Mouse (Mus musculus): ENCODE measurements around the gene Dock10. TPM values are rescaled to one million over a fixed set of nuclear protein-coding genes. Genes with fewer than 3 reads are reported as not detected.
"Not testable (repeated sequence)": the region's sequence is repeated elsewhere in the genome, so short reads cannot be mapped to it uniquely, and the experiment has no call there.

Dock10 gene
- polyA plus RNA-seq, 1 experiment from 2014 or later = 6.0 TPM

DNA sequence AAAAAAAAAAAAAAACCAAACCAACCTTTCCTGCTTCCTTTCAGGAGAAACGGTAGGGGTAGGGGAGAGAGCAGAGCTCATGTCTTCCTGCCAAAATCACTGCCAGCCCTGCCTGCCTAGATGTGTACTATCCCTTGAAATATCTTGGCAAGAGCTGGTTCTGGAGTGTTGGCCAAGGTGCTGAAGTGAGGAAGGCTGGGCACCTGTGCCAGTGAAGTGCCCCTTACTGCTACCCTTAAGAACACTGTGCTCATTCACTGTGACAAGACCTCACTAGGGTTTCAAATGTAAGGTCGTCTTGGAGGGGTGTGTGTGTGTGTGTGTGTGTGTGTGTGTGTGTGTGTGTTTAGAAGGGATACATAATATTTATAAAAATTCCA lies 2.3 kb downstream of the Dock10 start:
- Histone ChIP-seq H3K27ac (no peak overlapping the region), H3K36me3 (no peaks in the 10 kb centered on the region), H3K4me2 (no peak overlapping the region), H3K9me3 (no peaks in the 10 kb centered on the region), H3K9ac (no peak overlapping the region), H3K27me3 (peaks cover 5% of the 10 kb centered on the region; the same call in 1 of the 2 replicates), H3K4me3 (no peak overlapping the region), H3K4me1 (peaks cover 19% of the 10 kb centered on the region)
- WGBS = 31% methylated on average over 2 of the region's 2 CpGs
- ATAC-seq (ENCODE audit: insufficient number of reproducible peaks, low FRiP score, low TSS enrichment, low read depth) = no peak

DNA sequence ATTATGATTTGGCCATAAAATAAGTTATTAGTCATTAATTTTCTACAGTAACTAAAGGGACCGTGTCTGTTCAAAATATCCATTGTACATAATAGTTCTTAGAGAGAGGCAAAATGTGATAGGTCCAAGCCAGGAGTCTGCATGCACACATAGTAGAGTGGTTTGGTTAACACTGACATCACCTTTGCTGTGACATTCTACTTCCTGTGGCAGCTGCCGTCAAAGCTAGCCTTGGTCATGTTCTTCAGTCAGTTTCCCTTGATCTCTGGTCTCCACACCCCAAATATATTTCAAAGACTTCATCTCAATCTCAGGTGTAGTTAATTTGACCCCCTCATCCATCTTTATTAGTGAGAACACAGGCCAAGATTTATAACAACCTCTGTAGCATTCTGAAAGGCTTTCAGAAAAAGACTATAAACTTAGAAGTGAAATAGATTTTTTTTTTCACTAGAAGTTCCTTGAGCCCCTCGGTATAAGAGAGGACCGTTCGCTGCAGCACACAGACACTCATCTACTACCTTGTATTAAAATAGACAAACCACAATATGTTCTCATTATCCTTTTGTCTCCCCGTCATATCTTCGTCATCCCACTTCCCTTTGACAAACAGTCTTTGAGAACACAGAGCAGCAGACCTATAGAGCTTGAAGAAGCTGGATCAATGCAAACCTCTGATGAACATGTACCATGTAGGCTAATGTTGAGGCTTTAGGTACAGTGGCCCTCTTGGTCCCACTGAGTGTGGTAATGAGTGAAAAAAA lies 2.8 kb downstream of the Dock10 start:
- 66% methylated on average over 7 of the region's 7 CpGs for WGBS
- H3K36me3 ChIP-seq = no peaks in the 10 kb centered on the region

DNA sequence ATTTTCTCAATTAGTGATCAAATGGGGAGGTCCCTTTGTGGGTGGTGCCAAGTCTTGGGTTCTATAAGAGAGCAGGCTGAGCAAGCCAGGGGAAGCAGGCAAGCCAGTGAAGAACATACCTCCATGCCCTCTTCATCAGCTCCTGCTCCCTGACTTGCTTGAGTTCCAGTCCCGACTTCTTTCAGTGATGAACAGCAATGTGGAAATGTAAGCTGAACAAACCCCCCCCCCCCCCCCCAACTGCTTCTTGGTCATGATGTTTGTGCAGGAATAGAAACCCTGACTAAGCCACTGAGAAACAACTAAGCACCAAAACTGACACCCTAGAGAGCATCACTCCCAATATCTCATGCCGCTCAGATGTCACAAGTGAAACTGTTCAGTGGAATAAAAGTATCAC lies 9.2 kb downstream of the Dock10 start:
- not testable (repeated sequence) for H3K4me1 ChIP-seq; H3K27ac ChIP-seq; H3K36me3 ChIP-seq; H3K9ac ChIP-seq; H3K4me2 ChIP-seq; H3K4me3 ChIP-seq; H3K27me3 ChIP-seq; H3K9me3 ChIP-seq; ATAC-seq (ENCODE audit: insufficient number of reproducible peaks, low FRiP score, low TSS enrichment, low read depth)
- 86% methylated on average over 2 of the region's 2 CpGs for WGBS

More for the DNA sequence above, 2.8 kb downstream of the Dock10 start:
- Histone ChIP-seq H3K9ac (no peak overlapping the region), H3K4me1 (peaks cover 19% of the 10 kb centered on the region), H3K27me3 (peaks cover 5% of the 10 kb centered on the region; the same call in 1 of the 2 replicates), H3K4me2 (no peak overlapping the region), H3K27ac (no peak overlapping the region), H3K9me3 (no peaks in the 10 kb centered on the region), H3K4me3 (no peak overlapping the region)
- ATAC-seq (ENCODE audit: insufficient number of reproducible peaks, low FRiP score, low TSS enrichment, low read depth) = no peak

DNA sequence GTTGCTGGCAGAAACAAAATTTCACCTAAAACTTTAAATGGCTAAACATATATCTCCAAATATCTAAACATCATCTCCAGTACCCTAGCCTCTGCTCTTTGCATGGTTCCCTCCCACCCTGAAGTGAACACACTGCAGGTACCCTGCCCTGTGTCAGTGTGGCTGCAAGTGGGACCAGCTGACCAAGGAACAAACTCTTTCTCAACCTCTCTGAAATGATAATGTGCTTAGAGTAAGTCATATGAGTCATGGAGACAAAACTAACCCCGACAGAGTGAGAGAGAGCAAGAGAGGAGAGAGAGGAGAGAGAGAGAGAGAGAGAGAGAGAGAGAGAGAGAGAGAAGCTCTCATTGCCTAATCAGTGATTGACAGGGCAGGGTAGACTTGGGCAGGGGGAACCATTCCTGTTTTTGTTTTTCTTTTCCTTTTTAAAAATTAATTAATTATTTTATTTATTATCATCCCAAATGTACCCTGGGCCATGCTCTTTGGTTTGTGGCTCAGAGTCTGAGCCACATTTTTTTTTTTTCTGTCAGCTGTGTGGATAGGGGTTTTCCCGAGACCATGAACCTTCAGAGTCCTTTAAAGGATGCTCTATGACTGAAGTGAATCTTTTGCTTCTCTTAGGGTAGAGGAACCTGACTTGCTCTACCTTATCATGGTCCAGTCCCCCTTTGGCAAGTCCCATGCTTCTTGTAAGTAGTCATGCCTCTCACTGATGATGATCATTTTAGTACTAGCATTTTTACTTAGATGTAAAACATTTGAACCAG lies 11.4 kb downstream of the Dock10 start:
- no peaks in the 10 kb centered on the region for H3K36me3 ChIP-seq
- ATAC-seq (ENCODE audit: insufficient number of reproducible peaks, low FRiP score, low TSS enrichment, low read depth) = no peak

DNA sequence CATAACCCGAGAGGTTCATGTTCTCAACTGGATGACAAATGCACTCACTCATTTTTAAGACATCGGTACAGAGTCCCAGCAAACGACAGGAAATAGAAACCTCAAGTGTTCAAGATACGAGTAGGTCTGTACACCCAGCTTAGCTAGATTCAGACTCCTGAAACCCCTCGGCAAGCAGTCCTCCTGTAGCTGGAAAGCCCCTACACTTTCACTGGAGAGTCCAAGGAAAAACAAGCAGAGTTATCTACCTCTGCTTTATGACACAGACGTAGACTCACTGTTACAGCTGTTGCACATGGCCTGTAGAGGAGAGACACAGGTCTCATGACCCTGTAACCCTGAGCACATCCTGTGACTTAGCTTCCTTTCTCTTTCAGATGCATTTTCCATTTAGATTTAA lies 12.1 kb downstream of the Dock10 start:
- WGBS = 76% methylated on average over 6 of the region's 6 CpGs
- ATAC-seq (ENCODE audit: insufficient number of reproducible peaks, low FRiP score, low TSS enrichment, low read depth) = no peak
- H3K4me3 ChIP-seq = no peak overlapping the region
- no peaks in the 10 kb centered on the region for H3K36me3 ChIP-seq
- no peaks in the 10 kb centered on the region for H3K27me3 ChIP-seq
- H3K9ac ChIP-seq = no peak overlapping the region
- H3K9me3 ChIP-seq = no peaks in the 10 kb centered on the region
- H3K27ac ChIP-seq = no peak overlapping the region
- no peaks in the 10 kb centered on the region for H3K4me1 ChIP-seq
- no peak overlapping the region for H3K4me2 ChIP-seq

More for the DNA sequence above, 11.4 kb downstream of the Dock10 start:
- Histone ChIP-seq H3K9ac (no peak overlapping the region), H3K27ac (no peak overlapping the region), H3K4me2 (no peak overlapping the region), H3K4me1 (no peaks in the 10 kb centered on the region), H3K9me3 (no peaks in the 10 kb centered on the region), H3K27me3 (no peaks in the 10 kb centered on the region), H3K4me3 (no peak overlapping the region)
- 74% methylated on average over 2 of the region's 2 CpGs for WGBS

DNA sequence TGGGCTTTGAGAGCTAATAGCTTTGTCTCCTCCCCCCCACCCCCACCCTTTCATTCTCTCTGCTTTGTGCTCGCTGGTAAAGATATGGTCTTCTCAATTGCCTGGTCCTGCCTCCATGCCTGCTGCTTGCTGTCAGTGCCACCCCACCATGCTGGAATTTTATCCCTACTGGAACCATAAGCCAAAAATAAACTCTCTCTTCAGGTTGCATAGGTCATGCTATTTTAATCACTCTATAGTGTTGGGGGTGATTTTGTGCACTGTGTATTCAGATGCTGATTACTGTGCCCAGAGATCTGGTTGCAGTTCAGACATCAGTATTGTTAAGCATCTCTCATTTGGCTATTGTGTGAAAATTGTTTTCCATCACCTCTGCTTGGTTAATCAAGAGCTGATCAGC lies 18.9 kb downstream of the Dock10 start:
- ATAC-seq (ENCODE audit: insufficient number of reproducible peaks, low FRiP score, low TSS enrichment, low read depth) = no peak

DNA sequence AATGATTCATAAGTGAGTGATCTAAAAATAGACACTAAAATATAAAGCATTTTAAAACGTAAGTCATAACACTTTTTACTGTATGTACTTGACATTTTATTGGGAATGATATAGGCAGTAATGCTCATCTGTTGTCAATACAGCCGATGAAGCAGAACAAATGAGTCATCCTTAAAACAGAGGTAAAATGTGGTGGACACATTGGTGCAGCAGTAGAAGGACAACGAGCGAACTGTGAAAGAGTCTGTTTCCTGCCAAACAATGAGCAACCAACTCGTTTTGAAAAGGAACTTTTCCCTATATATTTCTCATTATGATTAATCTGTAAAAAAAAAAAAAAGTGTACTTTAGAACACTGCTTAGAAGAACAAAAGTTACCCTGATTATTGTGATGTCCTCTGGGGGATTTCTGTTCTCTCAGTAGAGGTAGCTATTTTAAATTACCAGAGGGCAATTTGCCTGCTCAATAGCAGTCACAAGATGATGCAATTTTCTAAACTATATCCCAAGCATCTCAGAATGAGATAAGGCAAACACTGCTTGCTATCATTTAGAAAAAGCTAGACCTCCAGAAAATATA lies 20.4 kb downstream of the Dock10 start:
- Histone ChIP-seq H3K27me3 (no peaks in the 10 kb centered on the region), H3K36me3 (no peaks in the 10 kb centered on the region), H3K4me3 (no peak overlapping the region), H3K9me3 (no peaks in the 10 kb centered on the region), H3K9ac (no peak overlapping the region), H3K4me1 (no peaks in the 10 kb centered on the region), H3K27ac (no peak overlapping the region), H3K4me2 (no peak overlapping the region)
- 49% methylated on average over 5 of the region's 5 CpGs for WGBS
- no peak for ATAC-seq (ENCODE audit: insufficient number of reproducible peaks, low FRiP score, low TSS enrichment, low read depth)

More for the DNA sequence above, 18.9 kb downstream of the Dock10 start:
- no peaks in the 10 kb centered on the region for H3K9me3 ChIP-seq
- H3K4me2 ChIP-seq = no peak overlapping the region
- WGBS = 17% methylated on average over 1 of the region's 1 CpGs
- no peaks in the 10 kb centered on the region for H3K36me3 ChIP-seq
- H3K9ac ChIP-seq = no peak overlapping the region
- no peak overlapping the region for H3K4me3 ChIP-seq
- H3K4me1 ChIP-seq = no peaks in the 10 kb centered on the region
- H3K27ac ChIP-seq = no peak overlapping the region
- no peaks in the 10 kb centered on the region for H3K27me3 ChIP-seq

DNA sequence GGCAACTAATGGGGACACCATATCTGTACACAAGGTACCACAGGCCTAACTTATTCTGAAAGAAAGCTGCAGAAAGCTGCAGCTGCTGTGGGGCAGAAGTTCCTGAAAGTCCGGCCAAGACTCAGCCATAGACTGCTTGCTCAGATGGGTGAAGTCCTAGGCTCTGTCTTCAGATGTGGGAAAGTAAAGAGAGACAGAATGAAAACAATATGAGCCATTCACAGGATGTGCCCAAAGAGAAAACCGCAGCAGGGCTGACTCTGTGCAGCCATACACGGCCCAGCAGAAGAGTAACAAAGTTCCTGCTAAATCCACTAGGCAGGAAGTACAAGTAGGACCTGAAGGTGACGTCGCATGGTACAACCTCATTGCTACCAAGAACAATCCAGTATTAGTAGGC lies 27.7 kb downstream of the Dock10 start:
- 63% methylated on average over 5 of the region's 5 CpGs for WGBS
- no peak overlapping the region for H3K9ac ChIP-seq
- no peaks in the 10 kb centered on the region for H3K36me3 ChIP-seq
- H3K4me1 ChIP-seq = no peaks in the 10 kb centered on the region
- H3K27me3 ChIP-seq = no peaks in the 10 kb centered on the region
- H3K4me3 ChIP-seq = no peak overlapping the region
- no peak overlapping the region for H3K4me2 ChIP-seq
- no peak overlapping the region; the same call in 1 of the 2 replicates for H3K27ac ChIP-seq
- H3K9me3 ChIP-seq = no peaks in the 10 kb centered on the region
- no peak for ATAC-seq (ENCODE audit: insufficient number of reproducible peaks, low FRiP score, low TSS enrichment, low read depth)

DNA sequence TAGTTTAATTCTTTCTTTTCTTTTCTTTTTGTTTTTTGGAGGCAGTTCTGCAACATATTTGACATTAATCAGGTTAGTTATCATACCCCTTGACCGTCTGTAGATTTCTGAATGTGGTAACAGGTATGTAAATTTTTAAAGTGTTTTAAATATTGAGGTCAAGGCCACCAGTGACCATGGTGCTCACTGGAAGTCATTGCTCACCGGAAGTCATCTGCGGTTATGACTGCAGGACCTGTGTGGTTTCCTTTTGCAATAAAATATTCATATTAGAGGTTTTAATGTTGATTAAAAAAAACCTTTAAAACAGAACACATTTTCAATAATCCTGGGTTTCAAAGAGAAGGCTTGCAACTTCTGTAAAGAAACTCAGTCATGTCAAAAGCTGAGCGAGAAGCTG lies 28.2 kb downstream of the Dock10 start:
- Histone ChIP-seq H3K9me3 (no peaks in the 10 kb centered on the region), H3K4me2 (no peak overlapping the region), H3K36me3 (no peaks in the 10 kb centered on the region), H3K9ac (no peak overlapping the region), H3K27ac (no peak overlapping the region), H3K27me3 (no peaks in the 10 kb centered on the region), H3K4me1 (no peaks in the 10 kb centered on the region), H3K4me3 (no peak overlapping the region)
- 75% methylated on average over 4 of the region's 4 CpGs for WGBS
- ATAC-seq (ENCODE audit: insufficient number of reproducible peaks, low FRiP score, low TSS enrichment, low read depth) = no peak

DNA sequence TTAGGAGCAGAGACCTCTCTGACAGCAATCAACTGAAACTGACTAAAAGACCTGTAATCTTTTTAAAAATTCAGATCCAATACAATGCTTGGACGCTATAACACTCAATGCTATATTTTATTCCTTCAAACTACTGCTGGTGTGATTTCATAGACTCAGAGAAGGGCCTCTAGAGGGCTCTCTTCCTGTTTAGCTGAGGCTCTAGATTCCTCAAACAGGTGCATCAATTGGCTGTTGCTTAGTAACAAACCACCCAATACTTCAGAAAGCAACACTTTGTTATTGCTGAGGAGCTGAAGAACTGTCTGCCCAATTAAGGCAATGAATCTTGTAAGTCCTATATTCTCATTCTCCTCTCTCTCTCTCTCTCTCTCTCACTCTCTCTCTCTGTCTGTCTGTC lies 30.1 kb downstream of the Dock10 start:
- no peaks in the 10 kb centered on the region for H3K27me3 ChIP-seq
- no peak overlapping the region for H3K27ac ChIP-seq
- H3K9ac ChIP-seq = no peak overlapping the region
- no peak overlapping the region for H3K4me3 ChIP-seq
- H3K36me3 ChIP-seq = no peaks in the 10 kb centered on the region
- no peak for ATAC-seq (ENCODE audit: insufficient number of reproducible peaks, low FRiP score, low TSS enrichment, low read depth)
- WGBS = 73% methylated on average over 1 of the region's 1 CpGs
- H3K4me2 ChIP-seq = no peak overlapping the region
- H3K9me3 ChIP-seq = no peaks in the 10 kb centered on the region
- H3K4me1 ChIP-seq = no peaks in the 10 kb centered on the region

DNA sequence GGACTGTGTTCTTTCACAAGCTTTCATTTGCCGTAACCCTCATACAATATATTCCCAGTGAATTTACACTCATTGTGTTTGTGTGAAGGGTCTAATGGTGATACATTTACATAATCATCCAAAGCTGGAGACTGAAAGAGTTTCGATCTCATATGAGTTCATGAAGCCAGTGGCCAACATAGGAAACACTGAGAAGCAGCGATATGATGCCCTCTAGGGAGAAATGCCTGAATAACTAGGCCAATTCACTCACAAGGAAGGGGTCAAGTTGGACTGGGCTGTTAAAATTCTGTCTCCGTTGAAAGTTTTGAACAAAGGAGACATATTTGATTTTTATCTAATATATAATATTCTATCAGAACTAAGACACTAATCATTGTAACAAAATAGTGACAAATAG lies 30.9 kb downstream of the Dock10 start:
- H3K4me3 ChIP-seq = no peak overlapping the region
- H3K4me2 ChIP-seq = no peak overlapping the region
- no peak overlapping the region for H3K27ac ChIP-seq
- 80% methylated on average over 4 of the region's 4 CpGs for WGBS
- no peaks in the 10 kb centered on the region for H3K4me1 ChIP-seq
- H3K36me3 ChIP-seq = no peaks in the 10 kb centered on the region
- no peaks in the 10 kb centered on the region for H3K9me3 ChIP-seq
- H3K27me3 ChIP-seq = no peaks in the 10 kb centered on the region
- no peak for ATAC-seq (ENCODE audit: insufficient number of reproducible peaks, low FRiP score, low TSS enrichment, low read depth)
- no peak overlapping the region for H3K9ac ChIP-seq

DNA sequence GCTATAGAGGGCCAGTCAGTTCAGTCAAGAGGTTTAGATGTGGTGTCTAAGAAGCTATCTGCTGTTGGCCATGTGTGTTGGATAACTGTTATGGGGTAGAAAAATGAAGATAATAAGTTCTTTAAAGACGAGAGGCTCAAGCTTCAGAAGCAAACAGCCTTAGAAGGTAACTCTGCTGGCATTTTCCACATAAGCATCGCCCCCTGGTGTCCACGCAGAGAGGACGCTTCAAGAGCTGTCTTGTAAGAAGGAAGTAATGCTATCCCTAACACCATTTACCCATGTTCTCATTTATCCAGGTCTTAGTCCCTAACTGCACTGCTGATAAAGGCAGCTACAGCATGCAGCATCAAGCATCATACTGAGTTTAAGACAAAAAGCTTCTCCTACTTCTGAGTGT lies 35.7 kb downstream of the Dock10 start:
- Histone ChIP-seq H3K27ac (no peak overlapping the region), H3K27me3 (no peaks in the 10 kb centered on the region), H3K9me3 (no peaks in the 10 kb centered on the region), H3K4me3 (no peak overlapping the region), H3K36me3 (no peaks in the 10 kb centered on the region), H3K9ac (no peak overlapping the region), H3K4me1 (no peaks in the 10 kb centered on the region), H3K4me2 (no peak overlapping the region)
- ATAC-seq (ENCODE audit: insufficient number of reproducible peaks, low FRiP score, low TSS enrichment, low read depth) = no peak
- 27% methylated on average over 4 of the region's 4 CpGs for WGBS

Data from limb, embryonic 15.5 days (tissue).